Comparison of ENCODE assay signal across 32 mouse cellular contexts in the genomic region with DNA sequence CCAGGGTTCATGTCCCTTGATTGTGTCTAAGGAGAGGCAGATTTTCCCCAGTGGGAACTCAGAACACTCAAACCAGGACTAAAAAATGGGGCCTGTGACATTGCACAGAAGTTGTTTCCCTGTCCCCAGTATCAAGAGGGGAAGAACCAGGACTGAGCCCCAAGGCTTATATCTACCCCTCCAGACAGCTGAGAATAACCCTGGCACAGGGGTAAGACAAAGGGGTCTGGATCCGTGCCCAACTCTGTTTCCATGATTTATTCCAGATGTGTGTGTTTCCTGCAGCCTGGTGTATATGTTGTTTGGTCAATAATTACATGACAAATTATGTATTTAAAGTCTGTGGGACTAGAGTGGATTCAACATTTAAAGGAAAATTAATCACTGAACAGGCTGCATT.
DNase-seq lines count a peak whose midpoint lies in the region; ATAC-seq and TF ChIP-seq lines count a peak whose summit lies in the region.
"Had no signal": no experiment of that assay in that cellular context is flagged by ENCODE, and none has a peak within 500 bp of the region (broad histone marks: within the 10 kb centered on the region; RNA-seq: fewer than 3 reads in every experiment).

No protein-coding gene starts in this region.

- no peaks in the 10 kb centered on the region for H3K36me3 ChIP-seq in lung, embryonic 14.5 days (ENCODE audit: insufficient read depth)
- no peaks in the 10 kb centered on the region for H3K36me3 ChIP-seq in embryonic facial prominence, embryonic 10.5 days (replicated peaks)
- H3K36me3 ChIP-seq in limb, embryonic 10.5 days, result no peaks in the 10 kb centered on the region
- no peaks in the 10 kb centered on the region for H3K36me3 ChIP-seq in hindbrain, postnatal 0 days (ENCODE audit: insufficient read depth, low read length)
- H3K36me3 ChIP-seq: heart, embryonic 13.5 days; hindbrain, embryonic 12.5 days; limb, embryonic 15.5 days; liver, embryonic 13.5 days; midbrain, embryonic 10.5 days; neural tube, embryonic 13.5 days had no signal

- H3K27me3 ChIP-seq in lung, embryonic 14.5 days (ENCODE audit: insufficient read depth, low read length), result no peaks in the 10 kb centered on the region
- H3K27me3 ChIP-seq in embryonic facial prominence, embryonic 10.5 days (replicated peaks; ENCODE audit: low read depth, poor library complexity, severe bottlenecking), result no peaks in the 10 kb centered on the region
- no peaks in the 10 kb centered on the region for H3K27me3 ChIP-seq in limb, embryonic 10.5 days (ENCODE audit: low read depth, poor library complexity, severe bottlenecking)
- H3K27me3 ChIP-seq in hindbrain, postnatal 0 days (ENCODE audit: insufficient read depth, low read length), result no peaks in the 10 kb centered on the region
- H3K27me3 ChIP-seq: CH12.LX; heart, embryonic 13.5 days; hindbrain, embryonic 12.5 days; limb, embryonic 15.5 days; liver, embryonic 13.5 days; neural tube, embryonic 13.5 days had no signal

- peak; percentile 53 for DNase-seq in lung, embryonic 14.5 days
- no peak for DNase-seq in lung, adult 18-20 months
- DNase-seq in embryonic facial prominence, embryonic 10.5 days (ENCODE audit: low spot score), result peak; percentile 53
- peak; percentile 41 for DNase-seq in limb, embryonic 10.5 days (ENCODE audit: low spot score)
- no peak for DNase-seq in frontal cortex, adult 2 months (ENCODE audit: extremely low spot score in 1 of 2, low spot score in 1 of 2)
- no peak for DNase-seq in hindbrain, postnatal 0 days (ENCODE audit: low spot score)
- DNase-seq: adrenal gland, postnatal 14 days; B cell, adult 2 months; cerebellum, adult 11 months; cerebellum, adult 9-11 months; gastrocnemius, adult 2 months; heart, adult 2 months; heart, postnatal 14 days; kidney, adult 9 months; kidney, postnatal 10 days; layer of hippocampus, postnatal 36 days; liver, embryonic 13.5 days; lung, adult 2 months; lung, postnatal 14 days; right cerebral cortex, postnatal 4 days; thymus, adult 2 months; thymus, postnatal 36 days had no signal

- ATAC-seq in lung, embryonic 14.5 days (ENCODE audit: insufficient read depth), result no peak
- no peak for ATAC-seq in monocyte, adult 5-6 weeks (replicated peaks; ENCODE audit: insufficient number of reproducible peaks, low FRiP score, low TSS enrichment, poor library complexity, severe bottlenecking)
- ATAC-seq in hindbrain, postnatal 0 days, result no peak
- ATAC-seq: forebrain, embryonic 14.5 days; intestine, embryonic 16.5 days; midbrain, embryonic 16.5 days had no signal

- no peaks in the 10 kb centered on the region for H3K9me3 ChIP-seq in lung, embryonic 14.5 days (ENCODE audit: low read depth, low read length)
- H3K9me3 ChIP-seq in embryonic facial prominence, embryonic 10.5 days, result no peaks in the 10 kb centered on the region
- no peaks in the 10 kb centered on the region for H3K9me3 ChIP-seq in limb, embryonic 10.5 days (replicated peaks)
- H3K9me3 ChIP-seq in hindbrain, postnatal 0 days (ENCODE audit: low read length), result no peaks in the 10 kb centered on the region
- H3K9me3 ChIP-seq: heart, embryonic 13.5 days; hindbrain, embryonic 12.5 days; limb, embryonic 15.5 days; liver, embryonic 13.5 days; midbrain, embryonic 10.5 days; neural tube, embryonic 13.5 days had no signal

- no peak for TF ChIP-seq CTCF in lung, embryonic 14.5 days (IDR thresholded peaks at IDR 0.05; ENCODE audit: low read depth)
- TF ChIP-seq CTCF in hindbrain, postnatal 0 days (IDR thresholded peaks at IDR 0.05; ENCODE audit: low read depth), result no peak

- H3K9ac ChIP-seq in lung, embryonic 14.5 days, result no peak overlapping the region
- no peak overlapping the region for H3K9ac ChIP-seq in hindbrain, postnatal 0 days (replicated peaks; ENCODE audit: low read length)
- H3K9ac ChIP-seq: heart, embryonic 13.5 days; hindbrain, embryonic 12.5 days; limb, embryonic 15.5 days; liver, embryonic 13.5 days; neural tube, embryonic 13.5 days had no signal

- 34% methylated on average over 1 of the region's 1 CpGs for WGBS in lung, embryonic 14.5 days
- 30% methylated on average over 1 of the region's 1 CpGs for WGBS in embryonic facial prominence, embryonic 10.5 days
- WGBS in limb, embryonic 10.5 days, result 14% methylated on average over 1 of the region's 1 CpGs
- 69% methylated on average over 1 of the region's 1 CpGs for WGBS in hindbrain, postnatal 0 days

- H3K4me2 ChIP-seq in lung, embryonic 14.5 days, result no peak overlapping the region
- H3K4me2 ChIP-seq in hindbrain, postnatal 0 days (ENCODE audit: low read depth, low read length), result no peak overlapping the region
- H3K4me2 ChIP-seq: heart, embryonic 13.5 days; hindbrain, embryonic 12.5 days; limb, embryonic 15.5 days; liver, embryonic 13.5 days; neural tube, embryonic 13.5 days had no signal

- peak overlapping the region; percentile 18; the same call in 1 of the 2 replicates for H3K27ac ChIP-seq in lung, embryonic 14.5 days (ENCODE audit: low read depth)
- peak overlapping the region; percentile 68 for H3K27ac ChIP-seq in embryonic facial prominence, embryonic 10.5 days (replicated peaks)
- H3K27ac ChIP-seq in limb, embryonic 10.5 days, result peak overlapping the region; percentile 85
- no peak overlapping the region for H3K27ac ChIP-seq in hindbrain, postnatal 0 days
- H3K27ac ChIP-seq: gastrocnemius, adult 2 months; heart, adult 2 months; heart, embryonic 13.5 days; hindbrain, embryonic 12.5 days; limb, embryonic 15.5 days; liver, embryonic 13.5 days; midbrain, embryonic 10.5 days; neural tube, embryonic 13.5 days had no signal

- no peaks in the 10 kb centered on the region for H3K4me1 ChIP-seq in lung, embryonic 14.5 days (ENCODE audit: insufficient read depth)
- H3K4me1 ChIP-seq in embryonic facial prominence, embryonic 10.5 days, result peaks cover 13% of the 10 kb centered on the region
- H3K4me1 ChIP-seq in limb, embryonic 10.5 days, result peaks cover 18% of the 10 kb centered on the region
- no peaks in the 10 kb centered on the region for H3K4me1 ChIP-seq in hindbrain, postnatal 0 days (ENCODE audit: insufficient read depth, low read length)
- H3K4me1 ChIP-seq: hindbrain, embryonic 12.5 days; limb, embryonic 15.5 days; liver, embryonic 13.5 days; midbrain, embryonic 10.5 days; neural tube, embryonic 13.5 days had no signal

- no peak overlapping the region for H3K4me3 ChIP-seq in lung, embryonic 14.5 days (ENCODE audit: low read depth, low read length)
- H3K4me3 ChIP-seq in embryonic facial prominence, embryonic 10.5 days, result no peak overlapping the region
- no peak overlapping the region for H3K4me3 ChIP-seq in limb, embryonic 10.5 days
- H3K4me3 ChIP-seq in hindbrain, postnatal 0 days (ENCODE audit: low read length), result no peak overlapping the region
- H3K4me3 ChIP-seq: gastrocnemius, adult 2 months; heart, adult 2 months; heart, embryonic 13.5 days; hindbrain, embryonic 12.5 days; limb, embryonic 15.5 days; liver, embryonic 13.5 days; midbrain, embryonic 10.5 days; neural tube, embryonic 13.5 days had no signal

Comparison
In these comparisons a context has a peak if more than half of its experiments do, and no peak if none do; other contexts are left out.
1. DNase-seq: peak in lung, embryonic 14.5 days (single experiment), embryonic facial prominence, embryonic 10.5 days (single experiment) and limb, embryonic 10.5 days (single experiment); none in lung, adult 18-20 months (0 of 2), frontal cortex, adult 2 months (0 of 2) and hindbrain, postnatal 0 days (single experiment).